Mouse (Mus musculus): ENCODE measurements around the gene Mlana. TPM values are rescaled to one million over a fixed set of nuclear protein-coding genes. Genes with fewer than 3 reads are reported as not detected.

The Mlana gene
- not detected in 2 replicates for polyA plus RNA-seq (2014; fragmentation: Nextera tagmentation; extraction: Ambion mirVana)

GRCm38 (mm10) chr19:29697245-29697874 lies at the start of gene Mlana:
Gene Mlana, plus strand, starts transcription at chr19:29697824.
- Histone ChIP-seq H3K4me2 (ENCODE audit: low read depth, low read length) (no peak within 1 kb of the TSS), H3K4me1 (ENCODE audit: control insufficient read depth, insufficient read depth, low read length) (no peaks in the 10 kb centered on the region), H3K36me3 (ENCODE audit: control insufficient read depth, insufficient read depth, low read length) (no peaks in the 10 kb centered on the region), H3K4me3 (ENCODE audit: low read depth, low read length) (no peak within 1 kb of the TSS), H3K9me3 (ENCODE audit: control insufficient read depth, low read length) (no peaks in the 10 kb centered on the region), H3K9ac (replicated peaks; ENCODE audit: low read depth, low read length) (no peak within 1 kb of the TSS), H3K27me3 (ENCODE audit: control insufficient read depth, insufficient read depth, low read length) (no peaks in the 10 kb centered on the region), H3K27ac (ENCODE audit: low read depth, low read length) (no peak within 1 kb of the TSS)
- no peak for ATAC-seq (ENCODE audit: low read depth)
- WGBS, result 69% methylated on average over 3 of the region's 3 CpGs

- no peak for ATAC-seq (ENCODE audit: low read depth)
- H3K4me2 ChIP-seq (ENCODE audit: low read depth, low read length), result peak overlapping the region; percentile 16; the same call in 1 of the 2 replicates
- H3K4me3 ChIP-seq (ENCODE audit: low read depth, low read length), result peak overlapping the region; percentile 74
- no peaks in the 10 kb centered on the region for H3K9me3 ChIP-seq (ENCODE audit: control insufficient read depth, low read length)
- no peaks in the 10 kb centered on the region for H3K4me1 ChIP-seq (ENCODE audit: control insufficient read depth, insufficient read depth, low read length)
- H3K36me3 ChIP-seq (ENCODE audit: control insufficient read depth, insufficient read depth, low read length), result no peaks in the 10 kb centered on the region
- 25% methylated on average over 4 of the region's 4 CpGs for WGBS
- no peak overlapping the region for H3K9ac ChIP-seq (replicated peaks; ENCODE audit: low read depth, low read length)
- H3K27ac ChIP-seq (ENCODE audit: low read depth, low read length), result no peak overlapping the region; the same call in 1 of the 2 replicates
- H3K27me3 ChIP-seq (ENCODE audit: control insufficient read depth, insufficient read depth, low read length), result no peaks in the 10 kb centered on the region
Observed at GRCm38 (mm10) chr19:29648550-29648914, 49.1 kb upstream of the Mlana start.

GRCm38 (mm10) chr19:29649683-29650082 lies 47.9 kb upstream of the Mlana start:
- ATAC-seq (ENCODE audit: low read depth), result no peak
- H3K4me3 ChIP-seq (ENCODE audit: low read depth, low read length), result no peak overlapping the region
- H3K36me3 ChIP-seq (ENCODE audit: control insufficient read depth, insufficient read depth, low read length), result no peaks in the 10 kb centered on the region
- no peak overlapping the region for H3K4me2 ChIP-seq (ENCODE audit: low read depth, low read length)
- H3K27me3 ChIP-seq (ENCODE audit: control insufficient read depth, insufficient read depth, low read length), result no peaks in the 10 kb centered on the region
- no peak overlapping the region for H3K9ac ChIP-seq (replicated peaks; ENCODE audit: low read depth, low read length)
- WGBS, result 93% methylated on average over 1 of the region's 1 CpGs
- H3K9me3 ChIP-seq (ENCODE audit: control insufficient read depth, low read length), result no peaks in the 10 kb centered on the region
- H3K4me1 ChIP-seq (ENCODE audit: control insufficient read depth, insufficient read depth, low read length), result no peaks in the 10 kb centered on the region
- no peak overlapping the region for H3K27ac ChIP-seq (ENCODE audit: low read depth, low read length)

GRCm38 (mm10) chr19:29653768-29654265 lies 43.8 kb upstream of the Mlana start:
- Histone ChIP-seq H3K4me2 (ENCODE audit: low read depth, low read length) (no peak overlapping the region), H3K4me1 (ENCODE audit: control insufficient read depth, insufficient read depth, low read length) (no peaks in the 10 kb centered on the region), H3K27me3 (ENCODE audit: control insufficient read depth, insufficient read depth, low read length) (no peaks in the 10 kb centered on the region), H3K27ac (ENCODE audit: low read depth, low read length) (no peak overlapping the region), H3K36me3 (ENCODE audit: control insufficient read depth, insufficient read depth, low read length) (no peaks in the 10 kb centered on the region), H3K4me3 (ENCODE audit: low read depth, low read length) (no peak overlapping the region), H3K9ac (replicated peaks; ENCODE audit: low read depth, low read length) (no peak overlapping the region), H3K9me3 (ENCODE audit: control insufficient read depth, low read length) (no peaks in the 10 kb centered on the region)
- no peak for ATAC-seq (ENCODE audit: low read depth)
- 89% methylated on average over 9 of the region's 9 CpGs for WGBS

- H3K9ac ChIP-seq (replicated peaks; ENCODE audit: low read depth, low read length), result no peak overlapping the region
- no peaks in the 10 kb centered on the region for H3K27me3 ChIP-seq (ENCODE audit: control insufficient read depth, insufficient read depth, low read length)
- H3K36me3 ChIP-seq (ENCODE audit: control insufficient read depth, insufficient read depth, low read length), result no peaks in the 10 kb centered on the region
- no peak overlapping the region for H3K4me3 ChIP-seq (ENCODE audit: low read depth, low read length)
- no peaks in the 10 kb centered on the region for H3K4me1 ChIP-seq (ENCODE audit: control insufficient read depth, insufficient read depth, low read length)
- no peak for ATAC-seq (ENCODE audit: low read depth)
- H3K27ac ChIP-seq (ENCODE audit: low read depth, low read length), result no peak overlapping the region
- H3K4me2 ChIP-seq (ENCODE audit: low read depth, low read length), result no peak overlapping the region
- WGBS, result 12% methylated on average over 6 of the region's 6 CpGs
- no peaks in the 10 kb centered on the region for H3K9me3 ChIP-seq (ENCODE audit: control insufficient read depth, low read length)
Observed at GRCm38 (mm10) chr19:29655148-29655547, 42.5 kb upstream of the Mlana start.

GRCm38 (mm10) chr19:29656029-29656428 lies 41.6 kb upstream of the Mlana start:
- 87% methylated on average over 4 of the region's 4 CpGs for WGBS
- no peak for ATAC-seq (ENCODE audit: low read depth)
- Histone ChIP-seq H3K4me3 (ENCODE audit: low read depth, low read length) (no peak overlapping the region), H3K9me3 (ENCODE audit: control insufficient read depth, low read length) (no peaks in the 10 kb centered on the region), H3K9ac (replicated peaks; ENCODE audit: low read depth, low read length) (no peak overlapping the region), H3K4me2 (ENCODE audit: low read depth, low read length) (no peak overlapping the region), H3K4me1 (ENCODE audit: control insufficient read depth, insufficient read depth, low read length) (no peaks in the 10 kb centered on the region), H3K27ac (ENCODE audit: low read depth, low read length) (no peak overlapping the region), H3K27me3 (ENCODE audit: control insufficient read depth, insufficient read depth, low read length) (no peaks in the 10 kb centered on the region), H3K36me3 (ENCODE audit: control insufficient read depth, insufficient read depth, low read length) (no peaks in the 10 kb centered on the region)

- ATAC-seq (ENCODE audit: low read depth), result no peak
- Histone ChIP-seq H3K27ac (ENCODE audit: low read depth, low read length) (no peak overlapping the region), H3K4me1 (ENCODE audit: control insufficient read depth, insufficient read depth, low read length) (no peaks in the 10 kb centered on the region), H3K4me3 (ENCODE audit: low read depth, low read length) (no peak overlapping the region), H3K27me3 (ENCODE audit: control insufficient read depth, insufficient read depth, low read length) (no peaks in the 10 kb centered on the region), H3K4me2 (ENCODE audit: low read depth, low read length) (no peak overlapping the region), H3K36me3 (ENCODE audit: control insufficient read depth, insufficient read depth, low read length) (no peaks in the 10 kb centered on the region), H3K9ac (replicated peaks; ENCODE audit: low read depth, low read length) (no peak overlapping the region), H3K9me3 (ENCODE audit: control insufficient read depth, low read length) (no peaks in the 10 kb centered on the region)
- WGBS, result 92% methylated on average over 5 of the region's 5 CpGs
Observed at GRCm38 (mm10) chr19:29656620-29657019, 41.0 kb upstream of the Mlana start.

- no peak for ATAC-seq (ENCODE audit: low read depth)
- H3K36me3 ChIP-seq (ENCODE audit: control insufficient read depth, insufficient read depth, low read length), result no peaks in the 10 kb centered on the region
- no peak overlapping the region for H3K27ac ChIP-seq (ENCODE audit: low read depth, low read length)
- no peak overlapping the region for H3K9ac ChIP-seq (replicated peaks; ENCODE audit: low read depth, low read length)
- 60% methylated on average over 3 of the region's 3 CpGs for WGBS
- H3K4me1 ChIP-seq (ENCODE audit: control insufficient read depth, insufficient read depth, low read length), result no peaks in the 10 kb centered on the region
- no peaks in the 10 kb centered on the region for H3K27me3 ChIP-seq (ENCODE audit: control insufficient read depth, insufficient read depth, low read length)
- no peaks in the 10 kb centered on the region for H3K9me3 ChIP-seq (ENCODE audit: control insufficient read depth, low read length)
- no peak overlapping the region for H3K4me3 ChIP-seq (ENCODE audit: low read depth, low read length)
- no peak overlapping the region for H3K4me2 ChIP-seq (ENCODE audit: low read depth, low read length)
Observed at GRCm38 (mm10) chr19:29657033-29657432, 40.6 kb upstream of the Mlana start.

GRCm38 (mm10) chr19:29657558-29657957 lies 40.1 kb upstream of the Mlana start:
- H3K27ac ChIP-seq (ENCODE audit: low read depth, low read length), result no peak overlapping the region
- no peaks in the 10 kb centered on the region for H3K4me1 ChIP-seq (ENCODE audit: control insufficient read depth, insufficient read depth, low read length)
- no peak for ATAC-seq (ENCODE audit: low read depth)
- no peaks in the 10 kb centered on the region for H3K9me3 ChIP-seq (ENCODE audit: control insufficient read depth, low read length)
- H3K4me3 ChIP-seq (ENCODE audit: low read depth, low read length), result no peak overlapping the region
- H3K4me2 ChIP-seq (ENCODE audit: low read depth, low read length), result no peak overlapping the region
- no peak overlapping the region for H3K9ac ChIP-seq (replicated peaks; ENCODE audit: low read depth, low read length)
- WGBS, result 85% methylated on average over 2 of the region's 2 CpGs
- H3K36me3 ChIP-seq (ENCODE audit: control insufficient read depth, insufficient read depth, low read length), result no peaks in the 10 kb centered on the region
- no peaks in the 10 kb centered on the region for H3K27me3 ChIP-seq (ENCODE audit: control insufficient read depth, insufficient read depth, low read length)

Measured in neural tube, embryonic 14.5 days (tissue).